Mouse (Mus musculus) right cerebral cortex, adult 2 months (tissue): ENCODE measurements around the gene Cadps.

Experiments used
- DNase-seq, 2 experiments: peaks; one replicate each; pipeline ENCODE4 v3.0.0; 2021 to 2022; ENCODE audit warnings: low spot score in 2 of 2

The Cadps gene

GRCm38 (mm10) chr14:12507018-12507417 lies 315.9 kb downstream of the Cadps start:
- DNase-seq = no peak

- DNase-seq = peak in 1 of 2 experiments; percentile 26
These were observed 318.5 kb downstream of the Cadps start for GRCm38 (mm10) chr14:12504191-12504947.

- DNase-seq = no peak
These were observed 360.7 kb downstream of the Cadps start for GRCm38 (mm10) chr14:12462206-12462605.

- no peak for DNase-seq
These were observed 363.2 kb downstream of the Cadps start for GRCm38 (mm10) chr14:12459700-12460099.

- DNase-seq = no peak
These were observed 367.8 kb downstream of the Cadps start for GRCm38 (mm10) chr14:12455064-12455591.

- no peak for DNase-seq
These were observed 372.1 kb downstream of the Cadps start for GRCm38 (mm10) chr14:12450807-12451206.

GRCm38 (mm10) chr14:12448883-12449282 lies 374.0 kb downstream of the Cadps start:
- no peak for DNase-seq

GRCm38 (mm10) chr14:12441019-12441418 lies 381.9 kb downstream of the Cadps start:
- no peak for DNase-seq

- no peak for DNase-seq
These were observed 384.9 kb downstream of the Cadps start for GRCm38 (mm10) chr14:12437976-12438375.

- DNase-seq = peak in 1 of 2 experiments; percentile 27
These were observed 385.5 kb downstream of the Cadps start for GRCm38 (mm10) chr14:12437422-12437821.

- peak; percentile 44 to 49 for DNase-seq
These were observed 385.9 kb downstream of the Cadps start for GRCm38 (mm10) chr14:12436903-12437368.

- peak in 1 of 2 experiments; percentile 39 for DNase-seq
These were observed 394.7 kb downstream of the Cadps start for GRCm38 (mm10) chr14:12428021-12428654.

- no peak for DNase-seq
These were observed 397.6 kb downstream of the Cadps start for GRCm38 (mm10) chr14:12425311-12425710.

- no peak for DNase-seq
These were observed 412.6 kb downstream of the Cadps start for GRCm38 (mm10) chr14:12410276-12410675.

- no peak for DNase-seq
These were observed 413.1 kb downstream of the Cadps start for GRCm38 (mm10) chr14:12409811-12410210.

GRCm38 (mm10) chr14:12406588-12406987 lies 416.3 kb downstream of the Cadps start:
- DNase-seq = no peak

- DNase-seq = no peak
These were observed 417.7 kb downstream of the Cadps start for GRCm38 (mm10) chr14:12405201-12405600.

- DNase-seq = no peak
These were observed 418.2 kb downstream of the Cadps start for GRCm38 (mm10) chr14:12404724-12405123.

- DNase-seq = no peak
These were observed 418.8 kb downstream of the Cadps start for GRCm38 (mm10) chr14:12404052-12404451.

- DNase-seq = no peak
These were observed 422.8 kb downstream of the Cadps start for GRCm38 (mm10) chr14:12400116-12400515.

- no peak for DNase-seq
These were observed 425.3 kb downstream of the Cadps start for GRCm38 (mm10) chr14:12397561-12397960.

GRCm38 (mm10) chr14:12394318-12394717 lies 428.6 kb downstream of the Cadps start:
- no peak for DNase-seq
